Mouse (Mus musculus): ENCODE results near the gene Parp1. TPM values are rescaled to one million over a fixed set of nuclear protein-coding genes. Genes with fewer than 3 reads are reported as not detected.
A peak's percentile ranks its signal among the peaks of the same experiment; 100 is the strongest.

Parp1 gene
- polyA plus RNA-seq, 1 experiment from 2014 or later: 20.4 TPM

DNA sequence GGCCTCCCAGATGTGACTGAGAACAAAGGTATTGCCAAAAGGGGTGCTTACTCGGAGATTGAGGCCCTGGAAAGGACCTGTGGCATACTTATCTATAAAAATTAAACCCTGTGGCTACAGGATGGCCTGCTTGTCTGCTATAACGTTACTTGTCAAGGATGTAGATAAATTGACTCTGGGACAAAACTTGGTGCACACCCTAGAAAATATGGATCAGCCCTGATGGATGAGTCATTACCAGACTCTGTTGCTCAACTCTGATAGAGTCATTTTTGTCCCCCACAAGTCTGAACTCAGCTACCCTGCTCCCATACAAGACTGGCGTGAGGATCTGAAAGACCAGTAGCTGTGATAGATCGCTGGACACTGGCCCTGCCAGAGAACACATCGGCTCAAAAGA is 11.8 kb upstream of the Parp1 start:
- Histone ChIP-seq H3K9ac (ENCODE audit: low read depth, low read length) (no peak overlapping the region), H3K4me2 (replicated peaks; ENCODE audit: low read depth) (no peak overlapping the region), H3K9me3 (ENCODE audit: control insufficient read depth) (no peaks in the 10 kb centered on the region), H3K4me3 (ENCODE audit: low read depth, low read length) (no peak overlapping the region), H3K4me1 (replicated peaks; ENCODE audit: control insufficient read depth, insufficient read depth, low read length) (no peaks in the 10 kb centered on the region), H3K36me3 (ENCODE audit: control insufficient read depth, insufficient read depth) (no peaks in the 10 kb centered on the region), H3K27ac (ENCODE audit: low read depth, low read length) (no peak overlapping the region), H3K27me3 (replicated peaks; ENCODE audit: control insufficient read depth, insufficient read depth, low read length) (peaks cover 17% of the 10 kb centered on the region)
- TF ChIP-seq CTCF (IDR thresholded peaks at IDR 0.05; ENCODE audit: low read depth): no peak
- no peak for ATAC-seq
- 70% methylated on average over 5 of the region's 5 CpGs for WGBS

DNA sequence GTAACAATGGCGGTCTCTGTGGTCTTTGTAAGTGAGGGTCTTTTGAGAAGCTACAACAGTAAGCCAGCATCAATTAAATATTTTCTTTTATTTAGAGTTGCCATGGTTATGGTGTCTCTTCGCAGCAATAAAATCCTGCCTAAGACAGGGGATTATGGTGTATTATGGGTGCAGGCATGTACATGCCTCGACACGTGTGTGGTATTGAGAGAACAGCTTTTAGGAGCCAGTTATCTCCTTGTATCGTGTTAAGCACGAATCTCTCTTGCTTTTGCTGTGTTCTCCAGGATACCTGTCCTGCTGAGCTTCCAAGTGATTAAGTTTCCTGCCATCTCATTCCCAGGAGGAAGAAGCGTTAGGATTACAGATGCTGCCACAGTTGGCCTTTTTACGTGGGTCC is 9.3 kb upstream of the Parp1 start:
- H3K36me3 ChIP-seq (ENCODE audit: control insufficient read depth, insufficient read depth): no peaks in the 10 kb centered on the region
- no peak for TF ChIP-seq CTCF (IDR thresholded peaks at IDR 0.05; ENCODE audit: low read depth)
- no peak overlapping the region for H3K9ac ChIP-seq (ENCODE audit: low read depth, low read length)
- no peaks in the 10 kb centered on the region for H3K9me3 ChIP-seq (ENCODE audit: control insufficient read depth)
- no peak overlapping the region for H3K27ac ChIP-seq (ENCODE audit: low read depth, low read length)
- ATAC-seq: no peak
- H3K4me2 ChIP-seq (replicated peaks; ENCODE audit: low read depth): no peak overlapping the region
- H3K27me3 ChIP-seq (replicated peaks; ENCODE audit: control insufficient read depth, insufficient read depth, low read length): peaks cover 17% of the 10 kb centered on the region
- WGBS: 73% methylated on average over 8 of the region's 8 CpGs
- H3K4me3 ChIP-seq (ENCODE audit: low read depth, low read length): no peak overlapping the region
- H3K4me1 ChIP-seq (replicated peaks; ENCODE audit: control insufficient read depth, insufficient read depth, low read length): no peaks in the 10 kb centered on the region

DNA sequence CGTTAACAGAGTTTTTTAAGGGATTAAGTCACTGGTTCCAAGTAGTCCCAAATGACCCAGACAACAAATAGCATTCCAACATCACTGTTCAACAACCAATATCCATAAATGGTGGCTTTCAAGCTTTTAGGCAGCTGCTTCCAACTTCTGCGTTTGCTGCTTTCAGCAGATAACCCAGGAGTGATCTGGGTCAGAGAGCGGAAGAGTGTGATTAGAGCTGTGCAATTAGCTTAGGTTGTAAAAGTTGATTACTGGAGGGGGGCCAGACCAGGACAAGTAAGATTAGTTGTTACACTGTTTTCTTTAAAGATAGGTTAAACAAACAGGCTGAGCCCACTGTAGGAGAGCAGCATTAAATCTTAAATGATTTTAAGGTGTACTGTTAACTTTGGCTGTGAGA is 7.5 kb upstream of the Parp1 start:
- H3K9me3 ChIP-seq (ENCODE audit: control insufficient read depth): no peaks in the 10 kb centered on the region
- WGBS: 14% methylated on average over 3 of the region's 3 CpGs
- H3K9ac ChIP-seq (ENCODE audit: low read depth, low read length): no peak overlapping the region
- H3K36me3 ChIP-seq (ENCODE audit: control insufficient read depth, insufficient read depth): no peaks in the 10 kb centered on the region
- ATAC-seq: no peak
- no peak for TF ChIP-seq CTCF (IDR thresholded peaks at IDR 0.05; ENCODE audit: low read depth)
- H3K4me1 ChIP-seq (replicated peaks; ENCODE audit: control insufficient read depth, insufficient read depth, low read length): no peaks in the 10 kb centered on the region
- H3K27ac ChIP-seq (ENCODE audit: low read depth, low read length): no peak overlapping the region
- H3K4me3 ChIP-seq (ENCODE audit: low read depth, low read length): no peak overlapping the region
- no peak overlapping the region for H3K4me2 ChIP-seq (replicated peaks; ENCODE audit: low read depth)
- H3K27me3 ChIP-seq (replicated peaks; ENCODE audit: control insufficient read depth, insufficient read depth, low read length): peaks cover 17% of the 10 kb centered on the region

DNA sequence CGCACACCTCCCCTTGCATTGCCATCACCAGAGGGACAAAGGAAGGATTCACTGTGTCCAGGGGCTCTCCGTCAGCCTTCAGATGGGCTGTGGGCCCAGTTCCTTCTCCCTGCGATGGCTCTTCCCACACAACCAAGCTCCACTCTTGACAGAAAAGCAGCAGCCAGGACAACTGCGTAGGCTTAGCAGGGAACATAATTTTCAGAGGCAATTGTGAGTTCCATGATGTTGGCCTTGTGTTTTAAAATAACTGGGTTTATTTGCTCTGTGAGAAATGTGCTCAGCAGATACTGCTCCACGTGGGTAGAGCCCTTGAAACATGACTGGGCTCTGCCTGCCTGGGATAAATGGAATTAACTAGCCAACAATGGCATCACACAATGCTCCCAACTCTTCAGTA is 3.8 kb upstream of the Parp1 start:
- no peak for TF ChIP-seq CTCF (IDR thresholded peaks at IDR 0.05; ENCODE audit: low read depth)
- no peaks in the 10 kb centered on the region for H3K36me3 ChIP-seq (ENCODE audit: control insufficient read depth, insufficient read depth)
- H3K27ac ChIP-seq (ENCODE audit: low read depth, low read length): no peak overlapping the region
- no peaks in the 10 kb centered on the region for H3K4me1 ChIP-seq (replicated peaks; ENCODE audit: control insufficient read depth, insufficient read depth, low read length)
- H3K9me3 ChIP-seq (ENCODE audit: control insufficient read depth): no peaks in the 10 kb centered on the region
- no peak overlapping the region for H3K4me2 ChIP-seq (replicated peaks; ENCODE audit: low read depth)
- H3K27me3 ChIP-seq (replicated peaks; ENCODE audit: control insufficient read depth, insufficient read depth, low read length): peaks cover 4% of the 10 kb centered on the region
- H3K9ac ChIP-seq (ENCODE audit: low read depth, low read length): no peak overlapping the region
- no peak overlapping the region for H3K4me3 ChIP-seq (ENCODE audit: low read depth, low read length)
- ATAC-seq: no peak
- 83% methylated on average over 5 of the region's 5 CpGs for WGBS

DNA sequence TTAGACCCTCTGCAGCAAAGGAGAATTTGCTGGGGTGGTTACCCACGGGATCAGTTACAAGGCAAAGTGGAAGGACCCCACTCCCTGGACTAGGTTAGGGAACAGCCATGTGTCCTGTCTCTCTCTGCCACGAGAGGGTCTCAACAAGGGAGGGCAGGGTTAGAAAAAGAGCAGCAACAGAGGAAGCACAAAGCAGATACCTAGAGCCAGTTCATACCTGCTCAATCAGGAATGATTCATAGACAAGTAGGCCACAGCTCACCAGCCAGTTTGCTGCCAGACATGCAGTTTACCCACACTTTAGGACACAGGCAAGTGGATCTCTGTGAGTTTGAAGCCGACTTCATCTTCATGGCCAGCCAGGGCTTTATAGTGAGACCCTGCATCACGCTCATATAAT is 963 bp upstream of the Parp1 start:
- no peak overlapping the region for H3K4me2 ChIP-seq (replicated peaks; ENCODE audit: low read depth)
- no peak overlapping the region for H3K4me3 ChIP-seq (ENCODE audit: low read depth, low read length)
- TF ChIP-seq CTCF (IDR thresholded peaks at IDR 0.05; ENCODE audit: low read depth): no peak
- H3K27ac ChIP-seq (ENCODE audit: low read depth, low read length): no peak overlapping the region
- no peaks in the 10 kb centered on the region for H3K4me1 ChIP-seq (replicated peaks; ENCODE audit: control insufficient read depth, insufficient read depth, low read length)
- H3K27me3 ChIP-seq (replicated peaks; ENCODE audit: control insufficient read depth, insufficient read depth, low read length): no peaks in the 10 kb centered on the region
- H3K9me3 ChIP-seq (ENCODE audit: control insufficient read depth): no peaks in the 10 kb centered on the region
- no peaks in the 10 kb centered on the region for H3K36me3 ChIP-seq (ENCODE audit: control insufficient read depth, insufficient read depth)
- no peak for ATAC-seq
- no peak overlapping the region for H3K9ac ChIP-seq (ENCODE audit: low read depth, low read length)
- WGBS: 82% methylated on average over 4 of the region's 4 CpGs

DNA sequence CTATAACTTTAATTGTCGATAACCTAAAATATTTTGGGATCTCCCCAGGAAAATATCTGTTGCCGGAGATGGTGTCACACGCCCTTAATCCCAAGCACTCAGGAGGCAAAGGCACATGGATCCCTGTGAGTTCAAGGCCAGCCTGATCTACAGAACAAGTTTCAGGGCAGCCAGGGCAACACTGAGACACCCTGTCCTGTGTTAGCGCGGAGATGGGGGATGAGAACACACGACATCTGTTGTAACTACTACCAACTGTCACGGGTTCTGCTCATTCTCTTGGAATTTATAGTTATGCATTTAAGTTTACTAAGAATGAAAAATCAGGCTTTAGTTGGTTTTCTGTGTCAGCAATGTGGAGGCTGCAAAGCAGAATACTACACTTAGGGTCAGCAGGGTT is 476 bp upstream of the Parp1 start:
- no peak for ATAC-seq
- H3K4me3 ChIP-seq (ENCODE audit: low read depth, low read length): peak overlapping the region; percentile 68
- no peak overlapping the region for H3K27ac ChIP-seq (ENCODE audit: low read depth, low read length)
- 0 out of 2 replicates have a peak, but pooled peaks cover 1% of the 10 kb centered on the region for H3K36me3 ChIP-seq (ENCODE audit: control insufficient read depth, insufficient read depth)
- no peaks in the 10 kb centered on the region for H3K4me1 ChIP-seq (replicated peaks; ENCODE audit: control insufficient read depth, insufficient read depth, low read length)
- whole genome bisulfite sequencing: 49% methylated on average over 7 of the region's 7 CpGs
- no peaks in the 10 kb centered on the region for H3K27me3 ChIP-seq (replicated peaks; ENCODE audit: control insufficient read depth, insufficient read depth, low read length)
- no peaks in the 10 kb centered on the region for H3K9me3 ChIP-seq (ENCODE audit: control insufficient read depth)
- H3K9ac ChIP-seq (ENCODE audit: low read depth, low read length): no peak overlapping the region
- H3K4me2 ChIP-seq (replicated peaks; ENCODE audit: low read depth): peak overlapping the region; percentile 94
- no peak for TF ChIP-seq CTCF (IDR thresholded peaks at IDR 0.05; ENCODE audit: low read depth)

DNA sequence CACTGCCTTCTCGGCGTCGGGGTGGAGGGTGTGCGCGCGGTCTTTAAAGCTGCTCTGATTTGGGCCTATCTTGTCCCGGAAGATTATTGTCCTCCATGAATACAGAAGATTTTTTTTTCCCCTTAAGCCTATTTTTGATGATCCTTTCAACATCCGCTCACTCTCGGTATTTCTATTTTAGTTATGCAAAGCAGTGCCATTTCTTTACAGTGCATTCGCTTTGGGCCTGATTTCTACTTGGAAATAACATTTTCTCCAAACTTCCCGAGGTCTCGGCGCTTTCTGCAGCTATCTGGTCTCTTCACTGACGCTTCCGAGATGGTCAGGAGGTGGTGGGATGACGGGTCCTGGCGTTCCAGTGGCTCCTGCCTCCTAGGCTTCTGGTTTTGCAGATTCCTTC is 729 bp downstream of the Parp1 start:
- no peaks in the 10 kb centered on the region for H3K9me3 ChIP-seq (ENCODE audit: control insufficient read depth)
- WGBS: under 1% methylated on average over 17 of the region's 17 CpGs
- H3K27me3 ChIP-seq (replicated peaks; ENCODE audit: control insufficient read depth, insufficient read depth, low read length): no peaks in the 10 kb centered on the region
- peak overlapping the region; percentile 68 for H3K4me3 ChIP-seq (ENCODE audit: low read depth, low read length)
- 0 out of 2 replicates have a peak, but pooled peaks cover 5% of the 10 kb centered on the region for H3K36me3 ChIP-seq (ENCODE audit: control insufficient read depth, insufficient read depth)
- no peaks in the 10 kb centered on the region for H3K4me1 ChIP-seq (replicated peaks; ENCODE audit: control insufficient read depth, insufficient read depth, low read length)
- ATAC-seq: no peak
- peak overlapping the region; percentile 65 for H3K9ac ChIP-seq (ENCODE audit: low read depth, low read length)
- H3K4me2 ChIP-seq (replicated peaks; ENCODE audit: low read depth): peak overlapping the region; percentile 94
- no peak for TF ChIP-seq CTCF (IDR thresholded peaks at IDR 0.05; ENCODE audit: low read depth)
- no peak overlapping the region for H3K27ac ChIP-seq (ENCODE audit: low read depth, low read length)

All from intestine, postnatal 0 days (tissue).